Mouse (Mus musculus) neutrophil, adult 5-6 weeks (primary cell): Measurements from ENCODE around the gene Adam20. TPM values are rescaled to one million over a fixed set of nuclear protein-coding genes. Genes with fewer than 3 reads are reported as not detected.
"Not testable (repeated sequence)": the region's sequence is repeated elsewhere in the genome, so short reads cannot be mapped to it uniquely, and the experiment has no call there.

Source experiments
- ATAC-seq: fragments of 151-379, 151-347 bp; 2 replicates; pipeline ENCODE4 v1.8.0; 2017; ENCODE audit warnings: mild to moderate bottlenecking, moderate TSS enrichment; ENCODE audit not compliant: insufficient number of reproducible peaks, poor library complexity, low FRiP score, severe bottlenecking; ENCODE audit errors: extremely low read depth
- total RNA-seq: library from RNA; stranded (forward); fragments of 200-1000 nt; gene quantifications from 2 replicates; pipeline ENCODE4 v1.2.3, GENCODE M21; 2017

Gene Adam20
- total RNA-seq, result not detected in 2 replicates

DNA sequence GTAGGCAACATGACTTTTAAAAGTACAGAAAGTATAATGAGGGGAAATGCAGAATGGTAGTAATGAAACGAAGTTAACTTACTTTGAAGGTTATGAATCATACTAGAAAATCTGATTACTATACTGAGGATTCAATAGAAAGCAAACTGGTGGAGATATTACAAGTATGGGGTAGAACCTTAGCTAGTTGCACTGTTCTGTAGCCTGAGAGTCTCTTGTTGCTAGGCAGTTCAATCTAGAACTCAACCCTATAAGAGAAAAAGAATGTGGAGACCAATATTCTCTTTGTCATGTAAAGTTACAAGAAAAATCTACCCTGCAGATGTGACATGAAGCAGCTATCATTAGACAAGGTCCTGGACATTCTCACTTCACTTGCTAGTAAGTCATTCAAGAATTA, at the start of gene Adam20:
Gene Adam20 (plus strand): TSS at position 301 of the 400 bp plus-strand sequence.
- not testable (repeated sequence) for ATAC-seq

DNA sequence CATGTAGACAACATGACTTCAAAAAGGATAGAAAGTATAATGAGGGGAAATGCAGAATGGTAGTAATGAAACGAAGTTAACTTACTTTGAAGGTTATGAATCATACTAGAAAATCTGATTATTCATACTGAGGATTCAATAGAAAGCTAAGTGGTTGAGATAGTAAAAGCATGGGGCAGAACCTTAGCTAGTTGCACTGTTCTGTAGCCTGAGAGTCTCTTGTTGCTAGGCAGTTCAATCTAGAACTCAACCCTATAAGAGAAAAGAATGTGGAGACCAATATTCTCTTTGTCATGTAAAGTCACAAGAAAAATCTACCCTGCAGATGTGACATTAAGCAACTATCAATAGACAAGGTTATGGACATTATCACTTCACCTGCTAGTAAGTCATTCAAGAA, 41.2 kb upstream of the Adam20 start, which contains the start of gene Adam25:
Gene Adam25 (plus strand): TSS at position 301 of the 400 bp plus-strand sequence.
- ATAC-seq, result not testable (repeated sequence)

DNA sequence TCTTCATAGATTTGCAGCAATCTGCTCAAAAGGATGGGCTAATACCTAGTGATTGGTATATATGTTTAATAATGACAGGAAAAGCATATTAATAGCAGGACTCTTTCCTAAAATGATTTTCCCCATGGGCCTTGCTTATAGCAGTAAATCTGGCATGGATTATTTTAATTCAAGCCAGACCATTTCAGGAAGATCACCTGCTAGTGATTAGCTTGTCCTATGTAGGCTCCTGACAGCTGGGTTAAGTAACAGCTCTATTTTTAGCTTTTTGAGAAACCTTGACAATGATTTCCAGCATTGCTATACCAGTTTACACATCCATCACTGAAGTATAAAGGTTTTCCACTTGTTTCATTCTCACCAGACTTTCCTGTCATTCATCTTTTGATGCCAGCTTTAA, 9.8 kb upstream of the Adam20 start:
- ATAC-seq, result no peak

DNA sequence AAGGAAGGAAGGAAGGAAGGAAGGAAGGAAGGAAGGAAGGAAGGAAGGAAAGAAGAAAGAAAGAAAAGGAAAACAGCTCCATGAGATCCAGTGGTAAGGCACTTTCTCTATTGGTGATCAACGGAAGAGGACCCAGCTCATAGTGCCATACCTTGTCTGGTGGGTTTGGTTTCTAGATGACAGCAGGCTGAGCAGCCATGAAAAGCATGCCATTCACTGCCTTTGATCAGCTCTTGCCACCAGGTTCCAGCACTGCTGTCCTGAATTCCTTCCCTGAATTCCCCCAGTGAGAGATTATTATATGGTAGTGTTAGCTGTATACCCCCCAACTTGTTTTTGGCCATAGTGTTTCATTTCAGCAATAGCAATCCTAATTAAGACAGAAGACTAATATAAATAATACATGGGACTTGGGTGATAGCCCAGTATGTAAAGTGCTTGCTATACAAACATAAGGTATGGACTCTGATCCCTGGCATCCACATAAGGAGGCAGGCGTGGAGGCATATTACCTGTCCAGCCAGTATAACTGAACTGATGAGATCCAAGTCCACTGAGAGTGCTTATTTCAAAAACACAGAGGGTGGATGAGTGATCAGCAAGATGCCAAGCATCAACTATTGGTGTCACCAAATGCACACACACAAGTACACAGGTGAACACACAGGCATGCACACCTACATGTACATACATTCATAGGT, 10.5 kb downstream of the Adam20 start:
- no peak for ATAC-seq

Other genes starting within 250 kb of the Adam20 start
- not detected in 2 replicates for gene Adam24, start 118.2 kb upstream of the Adam20 start, total RNA-seq
- gene Adam25, start 41.1 kb upstream of the Adam20 start, total RNA-seq, result not detected in 2 replicates
- 0.23 TPM in 1 of 2 replicates, not detected in the other for gene Adam39, start 29.7 kb downstream of the Adam20 start, total RNA-seq